Mouse (Mus musculus): ENCODE measurements around the gene Upp2.

GRCm38 (mm10) chr2:58534379-58534778 is 32.7 kb upstream of the Upp2 start:
- TF ChIP-seq CTCF (IDR thresholded peaks at IDR 0.05; ENCODE audit: low read depth, low read length) (no peak), POLR2A (IDR thresholded peaks at IDR 0.05; ENCODE audit: borderline replicate concordance, low read depth, low read length) (no peak)

Data from bone marrow macrophage, adult 2 months (primary cell).